Mouse (Mus musculus) neural tube, embryonic 11.5 days (tissue): ENCODE results near the gene Tmem220. TPM values are rescaled to one million over a fixed set of nuclear protein-coding genes. Genes with fewer than 3 reads are reported as not detected.

Experiments used
- ATAC-seq: fragments of 200-750 bp; cut with Nextera tagmentation; 2 replicates; pipeline ENCODE4 v1.8.0; 2017; ENCODE audit warnings: moderate number of reproducible peaks, mild to moderate bottlenecking, moderate TSS enrichment, moderate library complexity; ENCODE audit not compliant: insufficient read depth, low FRiP score, low TSS enrichment
- DNase-seq: peaks from one replicate; pipeline ENCODE4 v3.0.0-alpha.2; 2015; ENCODE audit warnings: low spot score
- H3K27ac ChIP-seq: fragments of 300-500 bp; sonication (generic); 2 replicates; pipeline ENCODE4 v1.5.1; 2014; ENCODE audit warnings: low read depth, mild to moderate bottlenecking, low read length
- H3K27me3 ChIP-seq: fragments of 300-500 bp; sonication (generic); 2 replicates; pipeline ENCODE4 v1.6.1; 2014; ENCODE audit warnings: mild to moderate bottlenecking, low read length, mixed read lengths; ENCODE audit not compliant: control insufficient read depth, insufficient read depth
- H3K36me3 ChIP-seq: fragments of 300-500 bp; sonication (generic); 2 replicates; pipeline ENCODE4 v1.6.1; 2014; ENCODE audit warnings: mild to moderate bottlenecking, low read length, moderate library complexity, mixed read lengths; ENCODE audit not compliant: control insufficient read depth, insufficient read depth
- H3K4me1 ChIP-seq: fragments of 300-500 bp; sonication (generic); 2 replicates; pipeline ENCODE4 v1.6.1; 2014; ENCODE audit warnings: low read length, mixed read lengths; ENCODE audit not compliant: control insufficient read depth, insufficient read depth
- H3K4me2 ChIP-seq: fragments of 300-500 bp; sonication (generic); 2 replicates; pipeline ENCODE4 v1.6.1; 2014; ENCODE audit warnings: low read depth, mild to moderate bottlenecking, moderate library complexity
- H3K4me3 ChIP-seq: fragments of 300-500 bp; sonication (generic); 2 replicates; pipeline ENCODE4 v1.5.1; 2014; ENCODE audit warnings: low read depth, low read length
- H3K9ac ChIP-seq: fragments of 300-500 bp; sonication (generic); 2 replicates; pipeline ENCODE4 v1.6.1; 2014; ENCODE audit warnings: mild to moderate bottlenecking, low read length
- H3K9me3 ChIP-seq: fragments of 300-500 bp; sonication (generic); 2 replicates; pipeline ENCODE4 v1.6.1; 2016; ENCODE audit warnings: low read length; ENCODE audit not compliant: control insufficient read depth
- WGBS: fragments of 180-500 bp; shearing (Covaris S2); extraction: QIAGEN DNeasy Blood & Tissue Kit; methylation state at CpG from one replicate; pipeline ENCODE4 v1.1.7; 2014; 5-methylcytosine and 5-hydroxymethylcytosine counted together
- polyA plus RNA-seq: library from polyadenylated mRNA; unstranded; fragments of >200 nt; fragmentation: Nextera tagmentation; extraction: Ambion mirVana; gene quantifications from 2 replicates; pipeline ENCODE4 v1.2.1, GENCODE M21; 2014

The Tmem220 gene
- polyA plus RNA-seq, 1 experiment from 2014 or later: 0.69 TPM

- H3K4me3 ChIP-seq: no peak overlapping the region
- H3K36me3 ChIP-seq: no peaks in the 10 kb centered on the region
- H3K9ac ChIP-seq: no peak overlapping the region
- H3K27ac ChIP-seq: no peak overlapping the region
- no peaks in the 10 kb centered on the region for H3K27me3 ChIP-seq
- no peaks in the 10 kb centered on the region for H3K4me1 ChIP-seq
- DNase-seq (no peak), ATAC-seq (no peak)
- H3K4me2 ChIP-seq: no peak overlapping the region
- H3K9me3 ChIP-seq: no peaks in the 10 kb centered on the region
- WGBS: 81% methylated on average over 2 of the region's 2 CpGs
Observed at GRCm38 (mm10) chr11:66992150-66992549, 32.8 kb upstream of the Tmem220 start.

- H3K27ac ChIP-seq: no peak overlapping the region
Observed at GRCm38 (mm10) chr11:66993674-66994073, 31.3 kb upstream of the Tmem220 start.

DNA sequence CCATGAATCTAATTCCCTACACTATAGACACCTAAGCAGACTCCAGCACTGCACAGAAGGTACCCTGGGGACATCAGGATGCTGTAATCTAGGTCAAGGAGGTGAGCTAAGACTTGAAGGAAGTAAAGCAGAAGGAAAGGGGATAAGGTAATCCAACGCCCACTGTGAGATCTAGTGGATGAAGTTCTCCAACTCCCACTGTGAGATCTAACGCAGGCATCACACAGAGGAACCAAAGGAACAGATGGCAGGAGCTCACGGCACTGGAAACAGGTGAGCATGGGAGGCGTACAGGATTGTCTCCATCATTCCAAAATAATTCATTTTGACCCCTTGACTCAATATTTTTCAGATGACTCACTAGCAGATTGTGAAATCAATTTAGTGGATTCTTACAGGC is 28.5 kb upstream of the Tmem220 start:
- DNase-seq: no peak
- Histone ChIP-seq H3K27me3 (no peaks in the 10 kb centered on the region), H3K4me1 (no peaks in the 10 kb centered on the region), H3K36me3 (no peaks in the 10 kb centered on the region), H3K9ac (no peak overlapping the region), H3K4me3 (no peak overlapping the region), H3K4me2 (no peak overlapping the region), H3K9me3 (no peaks in the 10 kb centered on the region), H3K27ac (no peak overlapping the region)
- no peak for ATAC-seq
- WGBS: 76% methylated on average over 4 of the region's 4 CpGs

More at GRCm38 (mm10) chr11:66993674-66994073, 31.3 kb upstream of the Tmem220 start:
- H3K4me1 ChIP-seq: no peaks in the 10 kb centered on the region
- no peaks in the 10 kb centered on the region for H3K36me3 ChIP-seq
- H3K4me3 ChIP-seq: no peak overlapping the region
- no peak for ATAC-seq
- no peaks in the 10 kb centered on the region for H3K27me3 ChIP-seq
- no peak for DNase-seq
- no peak overlapping the region for H3K4me2 ChIP-seq
- H3K9me3 ChIP-seq: no peaks in the 10 kb centered on the region
- WGBS: 66% methylated on average over 1 of the region's 1 CpGs
- no peak overlapping the region for H3K9ac ChIP-seq

DNA sequence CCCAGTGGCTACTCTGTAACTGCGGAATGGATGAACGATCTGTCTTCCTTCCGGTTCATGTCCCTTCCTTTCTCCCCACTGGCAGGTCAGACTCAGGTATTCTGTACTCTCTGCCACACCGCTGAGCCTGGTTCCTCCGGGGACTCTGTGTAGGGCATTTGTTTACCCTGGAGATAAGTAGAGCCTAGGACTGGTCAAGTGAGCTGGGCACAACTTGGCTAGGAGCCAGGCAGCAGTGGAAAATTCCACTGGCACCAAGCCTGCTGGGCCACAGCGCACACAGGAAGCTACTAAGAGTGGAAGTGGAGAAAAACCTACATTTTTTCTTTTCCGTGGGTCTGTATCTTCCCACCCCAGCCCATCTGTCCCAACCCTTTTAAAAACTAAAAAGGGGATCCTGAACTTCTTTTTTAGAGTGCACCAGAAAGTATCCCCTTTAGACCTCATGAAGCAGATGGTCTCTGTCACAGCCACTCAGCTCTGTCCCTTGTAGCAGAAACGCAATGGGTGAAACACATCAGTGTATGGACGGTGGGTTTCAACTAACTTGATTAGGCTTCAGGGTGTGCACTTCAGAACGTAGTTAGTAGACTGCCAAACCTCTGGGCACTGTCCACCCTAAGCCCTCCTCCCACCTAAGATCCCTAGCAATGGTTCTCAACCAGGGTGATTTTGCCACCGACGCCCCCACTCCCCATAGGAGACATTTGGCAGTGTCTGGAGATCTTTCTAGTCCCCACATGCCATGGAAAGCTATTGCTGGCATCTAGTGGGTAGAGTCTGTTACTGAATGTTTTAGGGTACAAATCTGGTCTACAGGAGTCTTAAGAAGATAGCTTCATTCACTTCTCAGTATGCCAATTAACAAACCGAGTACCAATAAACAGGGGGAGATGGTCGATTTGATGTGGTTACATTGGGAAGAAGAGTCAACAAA is 26.2 kb upstream of the Tmem220 start:
- WGBS: 88% methylated on average over 14 of the region's 14 CpGs
- Histone ChIP-seq H3K9me3 (no peaks in the 10 kb centered on the region), H3K4me2 (no peak overlapping the region), H3K36me3 (no peaks in the 10 kb centered on the region), H3K27ac (no peak overlapping the region), H3K9ac (no peak overlapping the region), H3K4me1 (peaks cover 4% of the 10 kb centered on the region; the same call in 1 of the 2 replicates), H3K27me3 (no peaks in the 10 kb centered on the region), H3K4me3 (no peak overlapping the region)
- no peak for ATAC-seq
- no peak for DNase-seq

GRCm38 (mm10) chr11:67000671-67001070 is 24.3 kb upstream of the Tmem220 start:
- ATAC-seq (no peak), DNase-seq (no peak)
- no peak overlapping the region for H3K9ac ChIP-seq
- 80% methylated on average over 4 of the region's 4 CpGs for WGBS
- H3K36me3 ChIP-seq: no peaks in the 10 kb centered on the region
- H3K4me3 ChIP-seq: no peak overlapping the region
- H3K4me2 ChIP-seq: no peak overlapping the region
- no peaks in the 10 kb centered on the region for H3K27me3 ChIP-seq
- H3K4me1 ChIP-seq: peaks cover 4% of the 10 kb centered on the region; the same call in 1 of the 2 replicates
- no peaks in the 10 kb centered on the region for H3K9me3 ChIP-seq
- H3K27ac ChIP-seq: no peak overlapping the region

DNA sequence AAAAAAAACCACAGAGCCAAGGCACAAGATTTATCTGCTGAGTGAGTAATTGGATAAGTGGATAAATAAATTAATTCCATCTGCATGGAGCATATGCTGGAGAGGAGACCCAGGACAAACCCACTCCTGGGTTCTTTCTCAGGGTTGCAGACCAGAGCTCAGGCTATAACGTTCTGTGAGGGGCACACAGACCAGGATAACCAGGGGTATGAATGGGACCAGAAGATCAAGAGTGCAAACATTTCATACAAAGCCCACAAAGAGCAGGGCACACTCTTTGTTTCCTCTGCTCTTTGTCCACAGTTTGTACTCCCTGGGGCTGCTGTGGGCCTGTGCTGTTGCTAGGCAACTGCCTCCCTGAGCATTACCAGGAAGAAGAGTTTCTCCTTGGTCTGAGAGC is 23.2 kb upstream of the Tmem220 start:
- H3K4me1 ChIP-seq: peaks cover 4% of the 10 kb centered on the region; the same call in 1 of the 2 replicates
- H3K9me3 ChIP-seq: no peaks in the 10 kb centered on the region
- H3K27ac ChIP-seq: no peak overlapping the region
- 32% methylated on average over 1 of the region's 1 CpGs for WGBS
- H3K36me3 ChIP-seq: no peaks in the 10 kb centered on the region
- peak overlapping the region; percentile 24; the same call in 1 of the 2 replicates for H3K9ac ChIP-seq
- ATAC-seq (no peak), DNase-seq (peak; percentile 53)
- no peak overlapping the region for H3K4me3 ChIP-seq
- no peaks in the 10 kb centered on the region for H3K27me3 ChIP-seq
- no peak overlapping the region for H3K4me2 ChIP-seq

DNA sequence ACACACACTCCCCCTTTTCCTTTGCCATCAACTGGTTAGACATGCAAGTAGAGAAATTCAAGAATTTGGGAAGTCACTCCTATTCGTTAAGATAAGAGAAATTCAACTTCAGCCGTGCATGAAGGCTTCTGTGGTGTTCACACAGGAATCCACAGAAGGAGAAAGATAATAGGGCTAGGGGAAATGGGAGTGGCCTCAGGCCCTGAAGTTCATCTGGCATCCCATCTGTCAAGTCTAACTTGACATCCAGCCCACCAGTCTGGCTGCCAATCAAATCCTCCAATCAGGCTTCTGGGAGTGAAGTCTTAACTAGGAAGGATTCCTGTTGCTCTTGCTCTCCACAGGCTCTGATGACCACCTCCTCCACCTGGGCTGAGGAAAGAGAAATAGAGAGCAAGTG is 22.0 kb upstream of the Tmem220 start:
- no peak for ATAC-seq
- H3K4me1 ChIP-seq: peaks cover 4% of the 10 kb centered on the region; the same call in 1 of the 2 replicates
- no peak overlapping the region for H3K4me3 ChIP-seq
- H3K9ac ChIP-seq: no peak overlapping the region
- no peak for DNase-seq
- H3K27ac ChIP-seq: no peak overlapping the region
- no peaks in the 10 kb centered on the region for H3K27me3 ChIP-seq
- no peaks in the 10 kb centered on the region for H3K36me3 ChIP-seq
- WGBS: 74% methylated on average over 2 of the region's 2 CpGs
- no peaks in the 10 kb centered on the region for H3K9me3 ChIP-seq
- no peak overlapping the region for H3K4me2 ChIP-seq

- ATAC-seq (no peak), DNase-seq (no peak)
- H3K4me2 ChIP-seq: no peak overlapping the region
- no peaks in the 10 kb centered on the region for H3K36me3 ChIP-seq
- H3K9me3 ChIP-seq: no peaks in the 10 kb centered on the region
- H3K27ac ChIP-seq: no peak overlapping the region
- no peak overlapping the region for H3K9ac ChIP-seq
- no peak overlapping the region for H3K4me3 ChIP-seq
- no peaks in the 10 kb centered on the region for H3K27me3 ChIP-seq
- WGBS: 84% methylated on average over 8 of the region's 8 CpGs
- H3K4me1 ChIP-seq: no peaks in the 10 kb centered on the region
Observed at GRCm38 (mm10) chr11:67007961-67008360, 17.0 kb upstream of the Tmem220 start.

GRCm38 (mm10) chr11:67008528-67008927 is 16.4 kb upstream of the Tmem220 start:
- WGBS: 95% methylated on average over 4 of the region's 4 CpGs
- no peak overlapping the region for H3K4me3 ChIP-seq
- no peak overlapping the region for H3K9ac ChIP-seq
- DNase-seq (no peak), ATAC-seq (no peak)
- no peaks in the 10 kb centered on the region for H3K9me3 ChIP-seq
- H3K27me3 ChIP-seq: no peaks in the 10 kb centered on the region
- H3K4me2 ChIP-seq: no peak overlapping the region
- H3K4me1 ChIP-seq: no peaks in the 10 kb centered on the region
- no peak overlapping the region for H3K27ac ChIP-seq
- H3K36me3 ChIP-seq: no peaks in the 10 kb centered on the region
